Mouse (Mus musculus) cortical plate, adult 2 months (tissue): Measurements from ENCODE around the gene Ppm1n. TPM values are rescaled to one million over a fixed set of nuclear protein-coding genes. Genes with fewer than 3 reads are reported as not detected.
A peak's percentile ranks its signal among the peaks of the same experiment; 100 is the strongest.

Experiments
- H3K27ac ChIP-seq: fragments of 200-500 bp; 2 replicates; pipeline ENCODE4 v1.5.1; 2012; ENCODE audit warnings: low read length, control low read depth, inconsistent platforms; ENCODE audit not compliant: insufficient read depth
- H3K4me1 ChIP-seq: fragments of 200-500 bp; 2 replicates; pipeline ENCODE4 v1.6.1; 2011; ENCODE audit warnings: low read length; ENCODE audit not compliant: control insufficient read depth, insufficient read depth
- H3K4me3 ChIP-seq: fragments of 200-500 bp; 2 replicates; pipeline ENCODE4 v1.5.1; 2011; ENCODE audit warnings: mild to moderate bottlenecking, low read length, control low read depth; ENCODE audit not compliant: insufficient read depth
- CTCF ChIP-seq: fragments of 200-500 bp; IDR thresholded peaks from 2 replicates; pipeline ENCODE4 v1.5.1; 2011; ENCODE audit warnings: mild to moderate bottlenecking, control low read depth, low read length; ENCODE audit not compliant: insufficient read depth; ENCODE audit errors: extremely low read depth
- POLR2A ChIP-seq: fragments of 200-500 bp; IDR thresholded peaks from 2 replicates; pipeline ENCODE4 v1.6.1; 2011; ENCODE audit warnings: mild to moderate bottlenecking, low read length, control low read depth; ENCODE audit not compliant: insufficient read depth; ENCODE audit errors: extremely low read depth
- polyA plus RNA-seq: library from polyadenylated mRNA; depleted of rRNA; stranded (reverse); fragments of >200 nt; gene quantifications from 2 replicates; pipeline ENCODE4 v1.2.3, GENCODE M21; 2012

Gene Ppm1n
- polyA plus RNA-seq, 1 experiment, result 0.21 TPM

GRCm38 (mm10) chr7:19236411-19236810 lies 43.5 kb downstream of the Ppm1n start:
- H3K27ac ChIP-seq, result no peak overlapping the region
- TF ChIP-seq CTCF (no peak), POLR2A (no peak)

GRCm38 (mm10) chr7:19235092-19235671 lies 44.7 kb downstream of the Ppm1n start:
- H3K27ac ChIP-seq, result no peak overlapping the region
- no peak overlapping the region for H3K4me3 ChIP-seq
- H3K4me1 ChIP-seq, result no peaks in the 10 kb centered on the region
- TF ChIP-seq POLR2A (no peak), CTCF (no peak)

More at GRCm38 (mm10) chr7:19236411-19236810, 43.5 kb downstream of the Ppm1n start:
- Histone ChIP-seq H3K4me1 (no peaks in the 10 kb centered on the region), H3K4me3 (no peak overlapping the region)

GRCm38 (mm10) chr7:19234652-19235051 lies 45.2 kb downstream of the Ppm1n start:
- no peak for TF ChIP-seq POLR2A
- no peak for TF ChIP-seq CTCF
- H3K27ac ChIP-seq, result no peak overlapping the region
- no peak overlapping the region for H3K4me3 ChIP-seq
- H3K4me1 ChIP-seq, result no peaks in the 10 kb centered on the region

- Histone ChIP-seq H3K4me3 (no peak overlapping the region), H3K27ac (no peak overlapping the region), H3K4me1 (no peaks in the 10 kb centered on the region)
- TF ChIP-seq POLR2A, result no peak
- no peak for TF ChIP-seq CTCF
Measured at GRCm38 (mm10) chr7:19231849-19232248, 48.0 kb downstream of the Ppm1n start.

- Histone ChIP-seq H3K27ac (no peak overlapping the region), H3K4me3 (no peak overlapping the region), H3K4me1 (no peaks in the 10 kb centered on the region)
- no peak for TF ChIP-seq CTCF
- TF ChIP-seq POLR2A, result no peak
Measured at GRCm38 (mm10) chr7:19230899-19231298, 49.0 kb downstream of the Ppm1n start.

GRCm38 (mm10) chr7:19230041-19230580 lies 49.8 kb downstream of the Ppm1n start:
- H3K4me1 ChIP-seq, result no peaks in the 10 kb centered on the region
- TF ChIP-seq POLR2A, result no peak
- no peak for TF ChIP-seq CTCF
- H3K27ac ChIP-seq, result no peak overlapping the region
- no peak overlapping the region for H3K4me3 ChIP-seq

- H3K27ac ChIP-seq, result no peak overlapping the region
- H3K4me1 ChIP-seq, result no peaks in the 10 kb centered on the region
- TF ChIP-seq CTCF, result no peak
- no peak for TF ChIP-seq POLR2A
- H3K4me3 ChIP-seq, result peak overlapping the region; percentile 90
Measured at GRCm38 (mm10) chr7:19229404-19229803, 50.5 kb downstream of the Ppm1n start.

- Histone ChIP-seq H3K27ac (no peak overlapping the region), H3K4me3 (peak overlapping the region; percentile 90), H3K4me1 (no peaks in the 10 kb centered on the region)
- TF ChIP-seq POLR2A (peak; percentile 59), CTCF (no peak)
Measured at GRCm38 (mm10) chr7:19228793-19229148, 51.1 kb downstream of the Ppm1n start.

- H3K4me3 ChIP-seq, result peak within 1 kb of the TSS; percentile 90
- H3K4me1 ChIP-seq, result no peaks in the 10 kb centered on the region
- peak; percentile 93 for TF ChIP-seq POLR2A
- TF ChIP-seq CTCF, result peak; percentile 37
- peak within 1 kb of the TSS; percentile 97 for H3K27ac ChIP-seq
Measured at GRCm38 (mm10) chr7:19227883-19228792, 51.7 kb downstream of the Ppm1n start, which contains the start of gene Opa3. TSS of gene Opa3 (plus strand) at chr7:19228334.
